Mouse (Mus musculus) liver, adult 2 months (tissue): ENCODE data around the gene Myod1.

Experiments
- CTCF ChIP-seq: fragments of 200-500 bp; IDR thresholded peaks from 2 replicates; pipeline ENCODE4 v1.5.1; 2011; ENCODE audit warnings: low read depth, low read length, control low read depth
- POLR2A ChIP-seq: fragments of 200-500 bp; IDR thresholded peaks from 2 replicates; pipeline ENCODE4 v1.6.1; 2011; ENCODE audit warnings: low read length, control low read depth; ENCODE audit not compliant: insufficient read depth; ENCODE audit errors: extremely low read depth

DNA sequence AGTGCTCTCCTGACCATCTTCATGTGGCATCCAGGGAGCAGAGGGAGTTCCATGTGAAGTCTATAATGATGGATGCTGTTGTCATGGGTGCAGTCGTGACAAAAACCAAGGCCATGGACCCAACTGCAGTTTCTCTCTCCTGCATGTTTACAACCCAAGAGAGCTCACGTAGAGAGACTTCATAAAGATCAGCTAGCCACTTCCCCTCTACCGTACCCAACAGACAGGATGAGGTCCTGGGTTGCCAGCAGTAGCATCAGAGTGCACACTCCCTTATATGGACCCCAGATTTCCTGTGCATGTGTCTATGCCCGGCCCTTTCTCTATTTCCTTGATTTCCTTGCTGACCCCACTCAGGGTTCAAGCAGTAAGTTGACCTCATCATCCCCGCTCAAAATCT, 15.4 kb downstream of the Myod1 start:
- TF ChIP-seq POLR2A = no peak
- TF ChIP-seq CTCF = no peak
